Mouse (Mus musculus) kidney, embryonic 14.5 days (tissue): ENCODE results near the gene Olfr934. TPM values are rescaled to one million over a fixed set of nuclear protein-coding genes. Genes with fewer than 3 reads are reported as not detected.

Experiments used
- ATAC-seq: fragments of 200-750 bp; cut with Nextera tagmentation; 2 replicates; pipeline ENCODE4 v1.8.0; 2017; ENCODE audit warnings: moderate number of reproducible peaks, mild to moderate bottlenecking, moderate TSS enrichment, moderate library complexity; ENCODE audit not compliant: low FRiP score, low TSS enrichment
- H3K27ac ChIP-seq: fragments of 300-500 bp; sonication (generic); 2 replicates; pipeline ENCODE4 v1.5.1; 2014; ENCODE audit warnings: low read depth, mild to moderate bottlenecking, low read length, moderate library complexity, mixed read lengths
- H3K27me3 ChIP-seq: fragments of 300-500 bp; sonication (generic); 2 replicates; pipeline ENCODE4 v1.6.1; 2014; ENCODE audit warnings: mild to moderate bottlenecking, low read length; ENCODE audit not compliant: control insufficient read depth, insufficient read depth
- H3K36me3 ChIP-seq: fragments of 300-500 bp; sonication (generic); 2 replicates; pipeline ENCODE4 v1.6.1; 2014; ENCODE audit warnings: low read length, mixed read lengths; ENCODE audit not compliant: control insufficient read depth, insufficient read depth
- H3K4me1 ChIP-seq: fragments of 300-500 bp; sonication (generic); 2 replicates; pipeline ENCODE4 v1.6.1; 2014; ENCODE audit warnings: low read length, mixed read lengths; ENCODE audit not compliant: control insufficient read depth, insufficient read depth
- H3K4me2 ChIP-seq: fragments of 300-500 bp; sonication (generic); replicated peaks from 2 replicates; pipeline ENCODE4 v1.6.1; 2014; ENCODE audit warnings: low read depth, mild to moderate bottlenecking, low read length
- H3K4me3 ChIP-seq: fragments of 300-500 bp; sonication (generic); 2 replicates; pipeline ENCODE4 v1.5.1; 2014; ENCODE audit warnings: mild to moderate bottlenecking, low read length
- H3K9ac ChIP-seq: fragments of 300-500 bp; sonication (generic); 2 replicates; pipeline ENCODE4 v1.6.1; 2014; ENCODE audit warnings: low read depth, mild to moderate bottlenecking, low read length, moderate library complexity
- H3K9me3 ChIP-seq: fragments of 300-500 bp; sonication (generic); 2 replicates; pipeline ENCODE4 v1.6.1; 2016; ENCODE audit warnings: low read length; ENCODE audit not compliant: control insufficient read depth
- WGBS: fragments of 180-500 bp; shearing (Covaris S2); extraction: QIAGEN DNeasy Blood & Tissue Kit; methylation state at CpG from one replicate; pipeline ENCODE4 v1.1.7; 2014; 5-methylcytosine and 5-hydroxymethylcytosine counted together
- polyA plus RNA-seq: library from polyadenylated mRNA; unstranded; fragments of >200 nt; fragmentation: Nextera tagmentation; extraction: Ambion mirVana; gene quantifications from 2 replicates; pipeline ENCODE4 v1.2.1, GENCODE M21; 2014

Gene Olfr934
- polyA plus RNA-seq, result not detected in 2 replicates

DNA sequence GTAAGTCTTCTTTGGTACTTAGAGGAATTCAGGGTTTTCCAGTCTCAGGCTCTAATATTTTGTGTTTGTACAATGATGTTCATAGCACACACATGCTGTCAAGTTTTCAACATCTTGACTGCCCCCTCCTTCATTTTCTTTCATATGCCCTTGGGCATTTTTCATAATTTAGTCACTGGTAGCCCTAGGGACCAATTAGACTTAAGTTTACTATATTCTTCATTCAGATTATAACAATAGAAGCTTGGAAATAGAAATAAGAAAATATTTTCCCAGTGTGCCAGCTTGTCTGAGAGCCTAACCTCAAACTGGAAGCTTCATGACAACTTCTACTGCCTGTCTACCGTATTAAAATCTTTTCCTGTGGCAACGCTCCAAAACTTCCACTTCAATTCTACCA lies at the start of gene Olfr934:
Gene Olfr934 (minus strand): TSS at position 101 of the 400 bp plus-strand sequence.
- H3K36me3 ChIP-seq, result no peaks in the 10 kb centered on the region
- H3K27ac ChIP-seq, result no peak within 1 kb of the TSS
- H3K4me1 ChIP-seq, result no peaks in the 10 kb centered on the region
- H3K9ac ChIP-seq, result no peak within 1 kb of the TSS
- no peak within 1 kb of the TSS for H3K4me3 ChIP-seq
- no peak within 1 kb of the TSS for H3K4me2 ChIP-seq
- no peaks in the 10 kb centered on the region for H3K9me3 ChIP-seq
- 91% methylated on average over 2 of the region's 2 CpGs for WGBS
- H3K27me3 ChIP-seq, result no peaks in the 10 kb centered on the region
- no peak for ATAC-seq

- Histone ChIP-seq H3K36me3 (no peaks in the 10 kb centered on the region), H3K9me3 (no peaks in the 10 kb centered on the region), H3K4me3 (no peak within 1 kb of the TSS), H3K4me2 (no peak within 1 kb of the TSS), H3K27me3 (no peaks in the 10 kb centered on the region), H3K4me1 (no peaks in the 10 kb centered on the region), H3K27ac (no peak within 1 kb of the TSS), H3K9ac (no peak within 1 kb of the TSS)
- 87% methylated on average over 1 of the region's 1 CpGs for WGBS
- ATAC-seq, result no peak
These were observed 35.2 kb upstream of the Olfr934 start, which contains the start of gene Olfr146 for GRCm38 (mm10) chr9:39023277-39023676. TSS of gene Olfr146 (minus strand) at chr9:39023377.

DNA sequence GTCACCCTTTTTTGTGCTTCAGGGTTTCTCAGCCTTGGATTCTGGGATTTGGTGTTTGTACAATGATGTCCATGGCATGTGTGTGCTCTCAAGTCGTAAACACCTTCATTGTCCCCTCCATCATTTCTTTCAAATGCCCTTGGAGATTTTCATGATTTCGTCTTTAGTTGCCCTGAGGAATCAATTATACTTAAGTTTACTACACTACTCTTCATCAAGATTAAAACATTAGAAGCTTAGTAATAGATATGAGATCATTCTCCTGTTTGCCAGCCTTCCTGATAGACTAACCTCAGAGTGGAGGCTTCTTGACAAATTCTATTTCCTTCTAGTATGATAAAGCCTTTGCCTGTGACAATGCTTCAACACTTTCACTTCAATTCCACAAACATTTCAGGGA lies 11.5 kb upstream of the Olfr934 start, which contains the start of gene Olfr935:
Gene Olfr935 (minus strand): TSS at position 101 of the 400 bp plus-strand sequence.
- H3K9me3 ChIP-seq, result no peaks in the 10 kb centered on the region
- no peaks in the 10 kb centered on the region for H3K27me3 ChIP-seq
- H3K4me1 ChIP-seq, result no peaks in the 10 kb centered on the region
- 76% methylated on average over 2 of the region's 2 CpGs for WGBS
- no peak within 1 kb of the TSS for H3K4me2 ChIP-seq
- no peak within 1 kb of the TSS for H3K27ac ChIP-seq
- H3K4me3 ChIP-seq, result no peak within 1 kb of the TSS
- ATAC-seq, result no peak
- H3K36me3 ChIP-seq, result no peaks in the 10 kb centered on the region
- H3K9ac ChIP-seq, result no peak within 1 kb of the TSS

GRCm38 (mm10) chr9:38972013-38972412 lies 16.1 kb downstream of the Olfr934 start, which contains the start of gene Olfr933:
TSS of gene Olfr933 (plus strand) at chr9:38972313.
- Histone ChIP-seq H3K9ac (no peak within 1 kb of the TSS), H3K27me3 (no peaks in the 10 kb centered on the region), H3K27ac (no peak within 1 kb of the TSS), H3K36me3 (no peaks in the 10 kb centered on the region), H3K4me3 (no peak within 1 kb of the TSS), H3K9me3 (no peaks in the 10 kb centered on the region), H3K4me2 (no peak within 1 kb of the TSS), H3K4me1 (no peaks in the 10 kb centered on the region)
- 71% methylated on average over 4 of the region's 4 CpGs for WGBS
- ATAC-seq, result no peak

DNA sequence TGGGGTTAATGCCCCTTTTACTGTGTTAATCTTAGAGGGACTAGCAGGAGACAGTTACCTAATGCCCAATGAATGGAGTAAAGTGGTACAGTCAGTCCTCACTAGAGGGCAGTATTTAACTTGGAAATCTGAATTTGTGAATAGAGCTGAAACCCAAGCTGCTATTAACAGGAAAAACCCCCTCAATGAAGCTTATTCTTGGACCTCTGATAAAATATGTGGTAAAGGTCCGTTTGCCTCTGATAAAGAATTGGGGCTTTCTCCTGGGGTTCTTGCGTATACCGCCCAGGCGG lies 34.0 kb downstream of the Olfr934 start:
- 79% methylated on average over 4 of the region's 4 CpGs for WGBS
- H3K4me2 ChIP-seq, result no peak overlapping the region
- H3K36me3 ChIP-seq, result no peaks in the 10 kb centered on the region
- no peak overlapping the region for H3K4me3 ChIP-seq
- H3K9me3 ChIP-seq, result no peaks in the 10 kb centered on the region
- H3K4me1 ChIP-seq, result no peaks in the 10 kb centered on the region
- no peak overlapping the region for H3K9ac ChIP-seq
- ATAC-seq, result no peak
- H3K27ac ChIP-seq, result no peak overlapping the region
- no peaks in the 10 kb centered on the region for H3K27me3 ChIP-seq

DNA sequence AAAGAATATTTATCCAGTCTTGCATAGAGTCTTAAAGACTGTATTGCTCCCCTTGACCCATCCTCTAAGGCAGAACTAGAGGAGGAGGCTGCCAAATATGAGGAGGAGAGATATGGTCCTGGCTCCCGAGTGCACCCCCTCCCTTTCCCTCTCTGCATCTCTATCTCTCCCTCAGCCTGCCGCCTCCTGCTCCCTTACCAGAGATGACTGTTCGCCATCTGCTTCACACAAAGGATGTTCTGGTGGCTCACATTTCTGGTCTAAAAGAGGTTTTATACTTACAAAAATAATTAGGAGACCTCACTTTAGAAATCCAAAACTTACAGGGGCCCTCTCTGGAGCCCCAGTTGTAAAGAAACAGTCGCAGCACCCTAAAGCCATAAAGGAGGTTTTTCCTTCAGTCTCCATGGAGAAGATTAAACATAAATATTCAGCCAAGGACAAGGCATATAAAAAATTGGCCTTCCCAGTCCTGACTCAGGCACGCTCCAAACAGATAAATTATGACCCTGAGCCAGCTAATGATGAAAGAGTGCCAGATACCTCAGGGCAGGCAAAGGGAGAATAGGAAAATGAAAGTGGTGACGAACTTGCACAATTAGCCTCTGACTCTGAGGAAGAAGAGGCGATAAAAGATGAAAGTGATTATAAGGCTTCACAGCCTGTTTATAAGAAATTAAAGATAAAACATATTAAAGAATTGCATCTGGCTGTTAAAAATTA lies 34.6 kb downstream of the Olfr934 start:
- no peak overlapping the region for H3K4me3 ChIP-seq
- no peak overlapping the region for H3K9ac ChIP-seq
- H3K27me3 ChIP-seq, result no peaks in the 10 kb centered on the region
- no peaks in the 10 kb centered on the region for H3K36me3 ChIP-seq
- H3K4me1 ChIP-seq, result no peaks in the 10 kb centered on the region
- ATAC-seq, result no peak
- 31% methylated on average over 7 of the region's 7 CpGs for WGBS
- H3K27ac ChIP-seq, result no peak overlapping the region
- no peaks in the 10 kb centered on the region for H3K9me3 ChIP-seq
- H3K4me2 ChIP-seq, result 0 out of 2 replicates have a peak overlapping the region, but pooled peaks have one; percentile 6

Other genes starting within 250 kb of the Olfr934 start
- gene Olfr920, start 236.0 kb downstream of the Olfr934 start, polyA plus RNA-seq, result 0.05 TPM in 1 of 2 replicates, not detected in the other
- gene Olfr921, start 215.2 kb downstream of the Olfr934 start, polyA plus RNA-seq, result not detected in 2 replicates
- not detected in 2 replicates for gene Olfr922, start 173.7 kb downstream of the Olfr934 start, polyA plus RNA-seq
- gene Olfr923, start 161.8 kb downstream of the Olfr934 start, polyA plus RNA-seq, result not detected in 2 replicates
- not detected in 2 replicates for gene Olfr924, start 143.9 kb downstream of the Olfr934 start, polyA plus RNA-seq
- not detected in 2 replicates for gene Olfr26, start 133.3 kb downstream of the Olfr934 start, polyA plus RNA-seq
- not detected in 2 replicates for gene Olfr926, start 111.2 kb downstream of the Olfr934 start, polyA plus RNA-seq
- gene Olfr930, start 58.5 kb downstream of the Olfr934 start, polyA plus RNA-seq, result not detected in 2 replicates
- not detected in 2 replicates for gene Olfr933, start 16.0 kb downstream of the Olfr934 start, polyA plus RNA-seq
- not detected in 2 replicates for gene Olfr935, start 11.4 kb upstream of the Olfr934 start, polyA plus RNA-seq
- gene Olfr146, start 35.1 kb upstream of the Olfr934 start, polyA plus RNA-seq, result not detected in 2 replicates
- not detected in 2 replicates for gene Olfr937, start 76.6 kb upstream of the Olfr934 start, polyA plus RNA-seq
- gene Olfr938, start 90.6 kb upstream of the Olfr934 start, polyA plus RNA-seq, result not detected in 2 replicates
- not detected in 2 replicates for gene Olfr27, start 139.8 kb upstream of the Olfr934 start, polyA plus RNA-seq
- not detected in 2 replicates for gene Olfr943, start 178.0 kb upstream of the Olfr934 start, polyA plus RNA-seq
- not detected in 2 replicates for gene Olfr944, start 213.6 kb upstream of the Olfr934 start, polyA plus RNA-seq